Mouse (Mus musculus): ENCODE data around the gene Ptprh. TPM values are rescaled to one million over a fixed set of nuclear protein-coding genes. Genes with fewer than 3 reads are reported as not detected.
"Not testable (repeated sequence)": the region's sequence is repeated elsewhere in the genome, so short reads cannot be mapped to it uniquely, and the experiment has no call there.

Gene Ptprh
- polyA plus RNA-seq, 1 experiment from 2014 or later, result 1.3 TPM

GRCm38 (mm10) chr7:4536369-4536768 lies 67.5 kb downstream of the Ptprh start:
- H3K4me2 ChIP-seq, result no peak overlapping the region
- 72% methylated on average over 4 of the region's 4 CpGs for WGBS
- no peak overlapping the region for H3K4me3 ChIP-seq
- no peak overlapping the region for H3K9ac ChIP-seq
- peaks cover 7% of the 10 kb centered on the region; the same call in 1 of the 2 replicates for H3K27me3 ChIP-seq
- no peaks in the 10 kb centered on the region for H3K4me1 ChIP-seq (replicated peaks)
- H3K9me3 ChIP-seq, result no peaks in the 10 kb centered on the region
- no peak for ATAC-seq (ENCODE audit: low FRiP score, low read depth)
- peaks cover 18% of the 10 kb centered on the region for H3K36me3 ChIP-seq
- H3K27ac ChIP-seq (replicated peaks), result no peak overlapping the region

GRCm38 (mm10) chr7:4532005-4532729 lies 71.7 kb downstream of the Ptprh start, which contains the start of gene Dnaaf3:
TSS of gene Dnaaf3 (minus strand) at chr7:4532453.
- Histone ChIP-seq H3K4me1 (replicated peaks) (peaks cover 5% of the 10 kb centered on the region; the same call in 1 of the 2 replicates), H3K9me3 (no peaks in the 10 kb centered on the region), H3K4me2 (peak within 1 kb of the TSS; percentile 47), H3K27ac (replicated peaks) (no peak within 1 kb of the TSS), H3K9ac (no peak within 1 kb of the TSS), H3K27me3 (peaks cover 10% of the 10 kb centered on the region; the same call in 1 of the 2 replicates), H3K36me3 (no peaks in the 10 kb centered on the region), H3K4me3 (peak within 1 kb of the TSS; percentile 29)
- WGBS, result 4% methylated on average over 28 of the region's 28 CpGs
- peak; percentile 79 for ATAC-seq (ENCODE audit: low FRiP score, low read depth)

GRCm38 (mm10) chr7:4530166-4530565 lies 73.7 kb downstream of the Ptprh start:
- H3K4me3 ChIP-seq; H3K9ac ChIP-seq; H3K27ac ChIP-seq (replicated peaks); H3K9me3 ChIP-seq; H3K4me2 ChIP-seq; H3K36me3 ChIP-seq; ATAC-seq (ENCODE audit: low FRiP score, low read depth): not testable (repeated sequence)
- H3K27me3 ChIP-seq, result peaks cover 10% of the 10 kb centered on the region; the same call in 1 of the 2 replicates
- WGBS, result 55% methylated on average over 8 of the region's 8 CpGs
- peaks cover 18% of the 10 kb centered on the region for H3K4me1 ChIP-seq (replicated peaks)

- H3K27ac ChIP-seq (replicated peaks), result no peak overlapping the region
- peak overlapping the region; percentile 72 for H3K4me2 ChIP-seq
- H3K4me1 ChIP-seq (replicated peaks), result peaks cover 18% of the 10 kb centered on the region
- no peak overlapping the region for H3K9ac ChIP-seq
- H3K36me3 ChIP-seq, result no peaks in the 10 kb centered on the region
- peak overlapping the region; percentile 37 for H3K4me3 ChIP-seq
- WGBS, result 44% methylated on average over 18 of the region's 18 CpGs
- peaks cover 10% of the 10 kb centered on the region; the same call in 1 of the 2 replicates for H3K27me3 ChIP-seq
- no peaks in the 10 kb centered on the region for H3K9me3 ChIP-seq
- 0 out of 2 replicates have a peak, but pooled peaks have one; percentile 1 for ATAC-seq (ENCODE audit: low FRiP score, low read depth)
These were observed 76.5 kb downstream of the Ptprh start for GRCm38 (mm10) chr7:4527302-4527689.

GRCm38 (mm10) chr7:4526341-4527301 lies 77.2 kb downstream of the Ptprh start:
- peak overlapping the region; percentile 53 for H3K27ac ChIP-seq (replicated peaks)
- 25% methylated on average over 40 of the region's 40 CpGs for WGBS
- peak overlapping the region; percentile 72 for H3K4me2 ChIP-seq
- peaks cover 18% of the 10 kb centered on the region for H3K4me1 ChIP-seq (replicated peaks)
- peak overlapping the region; percentile 45 for H3K9ac ChIP-seq
- peaks cover 7% of the 10 kb centered on the region for H3K27me3 ChIP-seq
- no peaks in the 10 kb centered on the region for H3K36me3 ChIP-seq
- peak; percentile 93 for ATAC-seq (ENCODE audit: low FRiP score, low read depth)
- no peaks in the 10 kb centered on the region for H3K9me3 ChIP-seq
- peak overlapping the region; percentile 37 for H3K4me3 ChIP-seq

GRCm38 (mm10) chr7:4524212-4524922 lies 79.5 kb downstream of the Ptprh start, which contains the start of gene Tnni3:
TSS of gene Tnni3 (minus strand) at chr7:4524229.
- H3K4me3 ChIP-seq; H3K36me3 ChIP-seq; ATAC-seq (ENCODE audit: low FRiP score, low read depth); H3K27ac ChIP-seq (replicated peaks); H3K9me3 ChIP-seq; H3K4me2 ChIP-seq; H3K9ac ChIP-seq: not testable (repeated sequence)
- Histone ChIP-seq H3K27me3 (peaks cover 13% of the 10 kb centered on the region), H3K4me1 (replicated peaks) (peaks cover 25% of the 10 kb centered on the region)
- 75% methylated on average over 15 of the region's 15 CpGs for WGBS

GRCm38 (mm10) chr7:4523205-4524130 lies 80.4 kb downstream of the Ptprh start:
- Histone ChIP-seq H3K27ac (replicated peaks) (no peak overlapping the region), H3K36me3 (no peaks in the 10 kb centered on the region), H3K9ac (no peak overlapping the region), H3K4me3 (no peak overlapping the region), H3K4me1 (replicated peaks) (peaks cover 25% of the 10 kb centered on the region), H3K9me3 (no peaks in the 10 kb centered on the region), H3K4me2 (no peak overlapping the region), H3K27me3 (peaks cover 13% of the 10 kb centered on the region)
- ATAC-seq (ENCODE audit: low FRiP score, low read depth), result no peak
- 92% methylated on average over 33 of the region's 33 CpGs for WGBS

- Histone ChIP-seq H3K4me1 (replicated peaks) (peaks cover 21% of the 10 kb centered on the region), H3K4me2 (no peak overlapping the region), H3K27ac (replicated peaks) (no peak overlapping the region), H3K4me3 (no peak overlapping the region), H3K27me3 (peaks cover 11% of the 10 kb centered on the region), H3K9ac (no peak overlapping the region), H3K36me3 (no peaks in the 10 kb centered on the region), H3K9me3 (no peaks in the 10 kb centered on the region)
- 82% methylated on average over 6 of the region's 6 CpGs for WGBS
- ATAC-seq (ENCODE audit: low FRiP score, low read depth), result no peak
These were observed 81.5 kb downstream of the Ptprh start for GRCm38 (mm10) chr7:4522292-4522691.

GRCm38 (mm10) chr7:4521231-4522003 lies 82.4 kb downstream of the Ptprh start:
- Histone ChIP-seq H3K4me2 (peak overlapping the region; percentile 53), H3K36me3 (no peaks in the 10 kb centered on the region), H3K27ac (replicated peaks) (no peak overlapping the region), H3K27me3 (peaks cover 10% of the 10 kb centered on the region), H3K9me3 (no peaks in the 10 kb centered on the region), H3K4me1 (replicated peaks) (peaks cover 12% of the 10 kb centered on the region), H3K9ac (no peak overlapping the region), H3K4me3 (peak overlapping the region; percentile 25)
- WGBS, result 33% methylated on average over 32 of the region's 32 CpGs
- no peak for ATAC-seq (ENCODE audit: low FRiP score, low read depth)

- Histone ChIP-seq H3K36me3 (no peaks in the 10 kb centered on the region), H3K4me3 (no peak overlapping the region), H3K4me1 (replicated peaks) (peaks cover 7% of the 10 kb centered on the region), H3K27ac (replicated peaks) (no peak overlapping the region), H3K27me3 (peaks cover 10% of the 10 kb centered on the region), H3K9me3 (no peaks in the 10 kb centered on the region), H3K4me2 (no peak overlapping the region), H3K9ac (no peak overlapping the region)
- whole genome bisulfite sequencing, result 82% methylated on average over 1 of the region's 1 CpGs
- no peak for ATAC-seq (ENCODE audit: low FRiP score, low read depth)
These were observed 85.4 kb downstream of the Ptprh start for GRCm38 (mm10) chr7:4518487-4518886.

Data from hindbrain, embryonic 15.5 days (tissue).